Mouse (Mus musculus): Measurements from ENCODE around the gene Zfp273.
"Not testable (repeated sequence)": the region's sequence is repeated elsewhere in the genome, so short reads cannot be mapped to it uniquely, and the experiment has no call there.

The Zfp273 gene

DNA sequence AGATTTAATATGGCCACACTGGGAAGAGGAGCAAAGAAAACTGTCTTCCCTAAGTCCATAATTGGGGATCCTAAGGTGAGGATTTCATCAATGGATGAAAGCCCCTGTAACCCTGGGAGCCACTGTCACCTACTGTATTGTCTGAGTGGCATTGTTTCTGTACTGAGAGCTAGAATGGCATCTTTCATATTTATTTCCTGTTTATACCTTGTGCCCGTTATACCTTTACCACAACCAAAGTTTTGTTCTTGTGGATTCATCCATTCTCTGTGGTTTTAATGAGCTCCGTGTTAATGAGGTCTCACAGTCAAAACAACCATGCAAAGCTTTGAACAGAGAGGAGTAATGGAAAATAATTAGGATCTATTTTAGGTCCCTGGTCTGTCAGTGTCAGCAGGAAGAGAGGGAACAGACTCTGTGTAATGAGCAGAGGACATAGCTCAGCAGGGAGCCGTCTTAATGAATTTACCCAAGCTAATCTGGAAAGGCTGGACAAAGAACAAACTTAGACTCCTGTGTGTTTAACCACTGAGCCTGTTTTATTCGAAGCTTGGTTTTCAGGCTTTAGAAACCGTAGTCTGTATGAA is 51.3 kb downstream of the Zfp273 start:
- in situ Hi-C loops (cut with MboI, MseI): loop anchor here (10.0 kb wide), 1 partner anchor 690 kb away; no protein-coding TSS in a partner anchor

DNA sequence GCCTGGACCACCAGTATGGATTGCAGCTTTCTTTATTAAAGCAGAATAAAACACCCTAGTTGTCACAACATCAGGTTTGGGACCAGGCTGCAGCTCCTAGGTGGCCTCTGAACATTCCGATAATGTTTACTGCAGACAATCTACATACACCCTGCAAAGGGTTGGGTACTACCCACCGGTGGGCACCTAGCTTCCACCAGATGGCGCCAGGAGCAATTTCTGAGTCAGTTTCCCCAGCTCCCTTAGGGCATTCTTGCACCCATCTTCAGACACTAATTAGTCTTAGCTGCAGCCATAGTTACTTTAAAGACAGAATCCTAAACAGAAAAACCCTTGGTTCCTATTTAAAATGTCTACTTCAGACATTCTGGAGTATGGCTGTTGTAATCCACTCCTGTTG is 54.4 kb downstream of the Zfp273 start:
- in situ Hi-C loops (cut with MboI, MseI): loop anchor here (10.0 kb wide), 1 partner anchor 687 kb away; no protein-coding TSS in a partner anchor

DNA sequence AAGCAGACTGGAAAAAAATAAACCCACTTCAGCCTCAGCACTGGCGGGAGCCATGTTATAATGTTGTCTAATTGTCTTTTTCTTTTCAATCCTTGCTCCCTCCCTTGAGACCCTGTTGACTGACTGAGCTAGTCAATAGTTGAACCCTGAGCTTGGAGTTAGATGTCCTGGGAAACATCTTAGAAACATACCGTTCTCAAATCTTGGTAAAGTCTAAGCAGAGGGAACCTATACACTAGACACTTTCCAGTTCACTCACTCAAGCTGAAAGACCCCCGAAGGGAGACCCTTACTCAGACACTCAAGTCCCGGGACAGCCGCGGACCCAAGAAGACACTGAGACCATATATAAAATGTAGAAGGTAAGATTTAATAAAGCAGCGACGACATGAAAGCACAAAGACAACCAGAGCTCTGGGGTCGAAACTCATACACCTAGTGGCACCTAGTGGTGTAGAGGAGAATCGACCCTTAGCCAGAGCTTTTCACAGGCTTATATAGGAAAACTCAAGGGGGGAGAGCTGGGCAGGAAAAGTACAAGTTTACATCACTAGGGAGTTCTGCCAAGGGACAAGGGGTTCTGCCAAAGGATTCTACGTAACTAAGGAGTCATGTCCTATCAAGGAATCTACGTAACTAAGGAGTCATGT is 62.6 kb downstream of the Zfp273 start:
- in situ Hi-C loops (cut with MboI, MseI): not testable (repeated sequence)

Measured in regulatory T cell (primary cell).